Mouse (Mus musculus) forebrain, embryonic 14.5 days (tissue): Measurements from ENCODE around the gene Sf3b3. TPM values are rescaled to one million over a fixed set of nuclear protein-coding genes. Genes with fewer than 3 reads are reported as not detected.

Experiments used
- ATAC-seq: fragments of 200-750 bp; cut with Nextera tagmentation; 2 replicates; pipeline ENCODE4 v1.8.0; 2017; ENCODE audit warnings: mild to moderate bottlenecking, moderate library complexity
- DNase-seq: peaks from one replicate; pipeline ENCODE4 v3.0.0-alpha.2; 2015; ENCODE audit warnings: low spot score
- H3K27ac ChIP-seq: fragments of 300-500 bp; sonication (generic); 2 replicates; pipeline ENCODE4 v1.5.1; 2014; ENCODE audit warnings: low read depth, mild to moderate bottlenecking, control low read depth, low read length, moderate library complexity
- H3K27me3 ChIP-seq: fragments of 300-500 bp; sonication (generic); replicated peaks from 2 replicates; pipeline ENCODE4 v1.6.1; 2014; ENCODE audit warnings: low read length, control low read depth, mixed read lengths; ENCODE audit not compliant: control insufficient read depth, insufficient read depth
- H3K36me3 ChIP-seq: fragments of 300-500 bp; sonication (generic); 2 replicates; pipeline ENCODE4 v1.6.1; 2014; ENCODE audit warnings: low read length, control low read depth; ENCODE audit not compliant: control insufficient read depth, insufficient read depth
- H3K4me1 ChIP-seq: fragments of 300-500 bp; sonication (generic); 2 replicates; pipeline ENCODE4 v1.6.1; 2014; ENCODE audit warnings: antibody characterized with exemption, low read length, control low read depth; ENCODE audit not compliant: control insufficient read depth, insufficient read depth
- H3K4me2 ChIP-seq: fragments of 300-500 bp; sonication (generic); 2 replicates; pipeline ENCODE4 v1.6.1; 2014; ENCODE audit warnings: mild to moderate bottlenecking, control low read depth, low read length
- H3K4me3 ChIP-seq: fragments of 300-500 bp; sonication (generic); 2 replicates; pipeline ENCODE4 v1.5.1; 2014; ENCODE audit warnings: low read depth, low read length, control low read depth
- H3K9ac ChIP-seq: fragments of 300-500 bp; sonication (generic); 2 replicates; pipeline ENCODE4 v1.6.1; 2014; ENCODE audit warnings: mild to moderate bottlenecking, low read length, control low read depth, moderate library complexity
- H3K9me3 ChIP-seq: fragments of 300-500 bp; sonication (generic); replicated peaks from 2 replicates; pipeline ENCODE4 v1.6.1; 2016; ENCODE audit warnings: low read length, control low read depth, mixed read lengths; ENCODE audit not compliant: control insufficient read depth
- WGBS: fragments of 180-500 bp; shearing (Covaris S2); extraction: QIAGEN DNeasy Blood & Tissue Kit; methylation state at CpG from one replicate; pipeline ENCODE4 v1.1.7; 2014; 5-methylcytosine and 5-hydroxymethylcytosine counted together
- polyA plus RNA-seq: library from polyadenylated mRNA; unstranded; fragments of >200 nt; fragmentation: Nextera tagmentation; extraction: Ambion mirVana; gene quantifications from 2 replicates; pipeline ENCODE4 v1.2.1, GENCODE M21; 2014

Sf3b3 gene
- polyA plus RNA-seq, 1 experiment from 2014 or later, result 98.5 TPM

GRCm38 (mm10) chr8:110805669-110806068 lies 40.9 kb downstream of the Sf3b3 start, which contains the start of gene Il34:
Gene Il34, minus strand, starts transcription at chr8:110805924.
- Histone ChIP-seq H3K27ac (no peak within 1 kb of the TSS), H3K4me2 (no peak within 1 kb of the TSS), H3K36me3 (peaks cover 26% of the 10 kb centered on the region), H3K4me1 (no peaks in the 10 kb centered on the region), H3K9ac (no peak within 1 kb of the TSS), H3K27me3 (no peaks in the 10 kb centered on the region), H3K4me3 (no peak within 1 kb of the TSS), H3K9me3 (no peaks in the 10 kb centered on the region)
- ATAC-seq, result no peak
- no peak for DNase-seq
- 42% methylated on average over 12 of the region's 12 CpGs for WGBS

- no peak for DNase-seq
- H3K9ac ChIP-seq, result no peak overlapping the region
- 71% methylated on average over 3 of the region's 3 CpGs for WGBS
- no peak for ATAC-seq
- peaks cover 19% of the 10 kb centered on the region for H3K36me3 ChIP-seq
- H3K27ac ChIP-seq, result no peak overlapping the region
- H3K27me3 ChIP-seq, result no peaks in the 10 kb centered on the region
- H3K4me2 ChIP-seq, result no peak overlapping the region
- H3K9me3 ChIP-seq, result no peaks in the 10 kb centered on the region
- no peaks in the 10 kb centered on the region for H3K4me1 ChIP-seq
- H3K4me3 ChIP-seq, result no peak overlapping the region
Observed at GRCm38 (mm10) chr8:110804825-110805514, 41.6 kb downstream of the Sf3b3 start.

GRCm38 (mm10) chr8:110803856-110804255 lies 42.7 kb downstream of the Sf3b3 start:
- Histone ChIP-seq H3K27ac (no peak overlapping the region), H3K9me3 (no peaks in the 10 kb centered on the region), H3K9ac (no peak overlapping the region), H3K27me3 (no peaks in the 10 kb centered on the region), H3K4me1 (no peaks in the 10 kb centered on the region), H3K4me2 (no peak overlapping the region), H3K36me3 (peaks cover 8% of the 10 kb centered on the region), H3K4me3 (no peak overlapping the region)
- ATAC-seq, result no peak
- WGBS, result 92% methylated on average over 9 of the region's 9 CpGs
- DNase-seq, result no peak

GRCm38 (mm10) chr8:110802988-110803387 lies 43.6 kb downstream of the Sf3b3 start:
- no peaks in the 10 kb centered on the region for H3K9me3 ChIP-seq
- WGBS, result 83% methylated on average over 5 of the region's 5 CpGs
- DNase-seq (no peak), ATAC-seq (no peak)
- H3K27me3 ChIP-seq, result no peaks in the 10 kb centered on the region
- H3K4me2 ChIP-seq, result no peak overlapping the region
- no peaks in the 10 kb centered on the region for H3K36me3 ChIP-seq
- H3K4me3 ChIP-seq, result no peak overlapping the region
- no peak overlapping the region for H3K9ac ChIP-seq
- H3K27ac ChIP-seq, result no peak overlapping the region
- no peaks in the 10 kb centered on the region for H3K4me1 ChIP-seq

GRCm38 (mm10) chr8:110797086-110797485 lies 49.5 kb downstream of the Sf3b3 start:
- no peak overlapping the region for H3K27ac ChIP-seq
- H3K36me3 ChIP-seq, result no peaks in the 10 kb centered on the region
- ATAC-seq, result no peak
- no peaks in the 10 kb centered on the region for H3K9me3 ChIP-seq
- no peak overlapping the region for H3K9ac ChIP-seq
- DNase-seq, result no peak
- H3K27me3 ChIP-seq, result no peaks in the 10 kb centered on the region
- no peak overlapping the region for H3K4me3 ChIP-seq
- no peaks in the 10 kb centered on the region for H3K4me1 ChIP-seq
- 97% methylated on average over 8 of the region's 8 CpGs for WGBS
- H3K4me2 ChIP-seq, result no peak overlapping the region

- H3K4me2 ChIP-seq, result no peak overlapping the region
- H3K4me3 ChIP-seq, result no peak overlapping the region
- WGBS, result 85% methylated on average over 7 of the region's 7 CpGs
- H3K9ac ChIP-seq, result no peak overlapping the region
- no peak for DNase-seq
- ATAC-seq, result no peak
- no peak overlapping the region for H3K27ac ChIP-seq
- H3K27me3 ChIP-seq, result no peaks in the 10 kb centered on the region
- H3K36me3 ChIP-seq, result no peaks in the 10 kb centered on the region
- H3K4me1 ChIP-seq, result no peaks in the 10 kb centered on the region
- H3K9me3 ChIP-seq, result no peaks in the 10 kb centered on the region
Observed at GRCm38 (mm10) chr8:110794363-110794965, 52.1 kb downstream of the Sf3b3 start.

- Histone ChIP-seq H3K9me3 (no peaks in the 10 kb centered on the region), H3K9ac (no peak overlapping the region), H3K4me2 (no peak overlapping the region), H3K36me3 (no peaks in the 10 kb centered on the region), H3K4me3 (no peak overlapping the region), H3K4me1 (no peaks in the 10 kb centered on the region), H3K27me3 (no peaks in the 10 kb centered on the region), H3K27ac (no peak overlapping the region)
- 93% methylated on average over 9 of the region's 9 CpGs for WGBS
- ATAC-seq (no peak), DNase-seq (no peak)
Observed at GRCm38 (mm10) chr8:110793936-110794335, 52.7 kb downstream of the Sf3b3 start.

- H3K9me3 ChIP-seq, result no peaks in the 10 kb centered on the region
- 82% methylated on average over 9 of the region's 9 CpGs for WGBS
- ATAC-seq (no peak), DNase-seq (no peak)
- H3K4me2 ChIP-seq, result no peak overlapping the region
- no peaks in the 10 kb centered on the region for H3K36me3 ChIP-seq
- no peak overlapping the region for H3K9ac ChIP-seq
- no peaks in the 10 kb centered on the region for H3K27me3 ChIP-seq
- no peaks in the 10 kb centered on the region for H3K4me1 ChIP-seq
- no peak overlapping the region for H3K4me3 ChIP-seq
- no peak overlapping the region for H3K27ac ChIP-seq
Observed at GRCm38 (mm10) chr8:110793511-110793910, 53.1 kb downstream of the Sf3b3 start.

- Histone ChIP-seq H3K27me3 (no peaks in the 10 kb centered on the region), H3K4me1 (no peaks in the 10 kb centered on the region), H3K4me3 (no peak overlapping the region), H3K9me3 (no peaks in the 10 kb centered on the region), H3K9ac (no peak overlapping the region), H3K36me3 (no peaks in the 10 kb centered on the region), H3K4me2 (no peak overlapping the region), H3K27ac (no peak overlapping the region)
- DNase-seq, result peak; percentile 39
- no peak for ATAC-seq
- WGBS, result 81% methylated on average over 11 of the region's 11 CpGs
Observed at GRCm38 (mm10) chr8:110792574-110793200, 53.9 kb downstream of the Sf3b3 start.
